Mouse (Mus musculus) gastrocnemius, postnatal 10 days (tissue): ENCODE measurements around the gene Bahcc1. TPM values are rescaled to one million over a fixed set of nuclear protein-coding genes. Genes with fewer than 3 reads are reported as not detected.
A peak's percentile ranks its signal among the peaks of the same experiment; 100 is the strongest.

Source experiments
- DNase-seq: peaks from one replicate; pipeline ENCODE4 v3.0.0; 2021; ENCODE audit warnings: mixed read lengths
- total RNA-seq, 2 experiments: library from RNA; stranded (reverse); gene quantifications; 2 replicates each; pipeline ENCODE4 v1.2.3; 2021

Bahcc1 gene
- total RNA-seq, 2 experiments from 2014 or later = 6.4 to 10.5 TPM

DNA sequence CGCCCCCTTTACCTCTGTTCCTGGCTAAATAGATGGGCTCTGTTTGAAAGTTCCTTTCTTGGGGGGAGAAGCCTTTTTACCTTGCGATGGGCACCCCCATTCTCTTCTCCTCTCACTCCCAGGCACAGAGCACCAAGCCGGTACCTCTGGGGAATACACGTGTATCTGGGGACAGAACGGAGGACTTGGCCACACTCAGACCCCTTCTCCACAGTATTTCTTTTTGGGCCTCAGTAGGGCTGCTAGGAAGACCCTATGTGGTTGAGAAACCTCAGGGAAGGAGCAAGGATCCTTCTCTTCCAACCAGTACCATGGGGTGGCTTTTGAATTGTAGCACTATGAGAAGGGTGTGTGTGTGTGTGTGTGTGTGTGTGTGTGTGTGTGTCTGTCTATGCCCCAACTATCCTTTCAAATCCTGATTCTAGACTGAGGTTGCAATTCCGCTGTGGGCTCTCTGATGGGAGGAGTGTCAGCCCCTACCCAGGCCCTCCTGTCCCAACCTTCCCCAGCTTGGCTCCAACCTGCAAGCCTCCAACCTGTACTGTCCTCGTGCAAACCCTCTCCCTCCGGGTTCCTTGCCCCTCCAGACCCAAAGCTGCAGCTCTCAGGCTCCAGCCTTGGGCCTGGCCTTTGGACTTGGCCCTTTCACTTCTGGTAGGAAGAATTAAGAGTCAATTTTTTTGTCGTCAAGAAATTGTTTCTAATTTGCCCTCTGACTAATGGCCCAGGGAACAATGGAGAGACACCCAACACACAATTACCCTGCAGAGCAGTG lies 4.4 kb upstream of the Bahcc1 start:
- no peak for DNase-seq

DNA sequence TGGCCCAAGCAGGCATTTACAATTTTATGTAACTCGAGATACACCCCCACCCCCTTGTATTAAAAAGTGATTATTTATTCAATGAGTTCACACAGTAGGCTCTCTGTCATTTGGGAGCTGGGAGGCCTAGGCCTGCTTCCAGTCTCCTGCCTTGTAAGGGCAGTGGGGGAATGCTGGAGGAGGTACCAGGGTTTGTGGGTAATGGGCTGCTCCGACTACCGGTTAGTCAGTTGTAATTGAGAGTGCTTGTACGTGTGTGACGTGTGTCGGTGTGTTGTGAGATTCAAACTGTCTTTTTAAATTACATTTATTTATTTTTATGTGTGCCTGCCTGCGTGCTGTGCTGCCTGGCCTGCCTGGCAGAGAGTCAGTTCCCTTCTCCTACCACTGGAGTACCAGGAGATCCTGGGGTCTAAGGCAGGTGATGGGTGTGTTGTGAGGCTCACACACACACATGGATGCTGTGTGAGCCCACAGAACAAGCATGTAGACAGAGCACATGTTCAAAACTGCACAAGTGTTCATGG lies 3.8 kb upstream of the Bahcc1 start:
- DNase-seq = no peak

- peak; percentile 73 for DNase-seq
Observed at GRCm38 (mm10) chr11:120229861-120230751, 2.6 kb upstream of the Bahcc1 start.

DNA sequence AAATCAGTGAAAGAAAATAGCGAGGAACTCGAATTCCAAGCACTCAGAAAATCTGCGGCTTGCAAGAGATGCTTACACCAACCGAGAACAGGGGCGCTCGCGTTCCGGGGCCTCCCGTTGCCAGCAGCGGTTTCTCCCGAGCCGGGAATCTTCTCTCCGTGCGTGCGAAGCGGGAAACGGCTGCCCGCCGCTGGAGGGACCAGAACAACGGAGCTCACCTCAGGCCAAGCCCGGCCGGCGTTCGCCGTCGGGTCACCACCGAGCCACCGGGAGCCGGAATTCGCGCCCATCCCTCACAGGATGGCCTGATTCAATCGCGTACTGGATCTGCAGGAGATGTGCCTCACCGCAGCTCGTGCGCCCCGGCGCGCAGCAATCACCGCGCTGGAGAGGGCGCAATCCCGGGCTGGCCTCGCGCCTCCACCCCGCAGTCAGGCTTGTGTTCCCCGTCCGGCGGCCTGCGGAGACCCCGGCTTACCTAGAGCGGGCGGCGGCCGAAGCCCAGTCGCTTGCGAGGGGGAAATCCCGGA lies 1.8 kb upstream of the Bahcc1 start:
- peak; percentile 77 for DNase-seq

- DNase-seq = peak; percentile 100
Observed at GRCm38 (mm10) chr11:120231379-120231778, 1.4 kb upstream of the Bahcc1 start.

GRCm38 (mm10) chr11:120233441-120234135 lies 841 bp downstream of the Bahcc1 start:
- DNase-seq = no peak

DNA sequence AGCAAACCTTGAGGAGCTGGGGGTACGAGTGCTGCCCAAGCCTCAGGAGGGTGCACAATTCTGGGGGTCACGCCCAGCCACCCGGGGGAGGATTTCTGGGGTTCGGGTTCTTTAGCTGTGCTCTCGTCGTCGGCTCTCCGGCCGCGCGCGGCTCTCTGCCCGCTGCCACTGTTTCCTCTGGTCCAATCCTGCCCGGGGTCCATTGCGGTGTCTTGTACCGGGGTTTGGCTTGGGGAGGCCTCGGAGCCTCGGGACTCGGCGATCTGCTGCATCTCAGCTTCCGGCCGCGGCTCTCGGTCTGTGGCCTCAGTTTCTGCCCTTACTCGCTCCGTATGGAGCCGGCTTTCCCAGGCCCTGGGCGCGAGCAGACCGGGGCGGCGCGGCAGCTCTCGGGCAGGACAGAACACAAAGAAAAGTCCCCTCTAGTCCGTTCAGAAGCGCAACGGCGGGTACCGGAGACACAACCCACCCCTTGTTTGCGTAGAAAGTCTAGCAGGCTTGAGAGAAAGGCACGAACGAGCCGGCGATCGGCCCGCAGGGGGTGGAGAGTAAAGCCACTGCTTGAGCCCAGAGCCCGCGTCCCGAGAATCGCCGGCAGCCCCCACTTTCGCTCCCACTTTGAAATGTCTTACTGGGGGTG lies 1.5 kb downstream of the Bahcc1 start:
- peak; percentile 65 for DNase-seq

GRCm38 (mm10) chr11:120234776-120235181 lies 2.0 kb downstream of the Bahcc1 start:
- DNase-seq = peak; percentile 60

DNA sequence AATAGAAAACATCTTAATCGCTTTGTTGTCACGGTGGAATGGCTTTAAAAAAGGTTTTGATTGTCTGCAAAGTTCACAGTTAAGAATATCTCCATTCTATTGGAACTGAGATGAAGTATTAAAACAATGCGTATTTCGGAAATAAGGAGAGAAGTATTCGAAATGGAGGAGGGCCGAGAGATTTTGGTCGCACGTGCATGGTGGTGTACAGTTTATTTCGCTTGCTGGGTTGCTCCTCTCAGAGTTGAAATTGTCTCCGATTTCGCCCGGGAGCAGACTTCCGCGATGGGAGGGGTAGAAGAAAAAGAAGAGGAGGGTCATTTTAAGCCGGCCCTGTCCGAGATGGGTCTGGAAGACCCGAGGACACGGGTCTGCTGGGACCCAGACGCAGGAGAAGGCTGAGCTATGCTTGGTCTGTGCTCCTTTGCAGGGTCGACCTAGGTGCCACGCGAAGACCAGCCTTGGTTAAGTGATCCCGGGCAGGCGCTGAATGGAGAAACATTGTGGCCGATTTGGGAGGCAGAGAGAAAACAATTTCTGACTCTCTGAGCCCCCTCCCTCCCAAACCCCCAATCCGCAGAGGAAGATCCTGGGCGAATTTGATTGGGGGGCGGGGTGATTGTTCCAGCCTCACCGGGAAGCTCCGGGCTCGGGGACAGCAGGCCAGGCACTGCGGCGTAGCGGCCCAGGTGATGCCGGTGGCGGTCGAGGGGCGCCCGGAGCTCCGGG lies 2.8 kb downstream of the Bahcc1 start:
- no peak for DNase-seq

GRCm38 (mm10) chr11:120236114-120236437 lies 3.3 kb downstream of the Bahcc1 start:
- no peak for DNase-seq

GRCm38 (mm10) chr11:120236438-120237165 lies 3.9 kb downstream of the Bahcc1 start:
- peak; percentile 67 for DNase-seq

DNA sequence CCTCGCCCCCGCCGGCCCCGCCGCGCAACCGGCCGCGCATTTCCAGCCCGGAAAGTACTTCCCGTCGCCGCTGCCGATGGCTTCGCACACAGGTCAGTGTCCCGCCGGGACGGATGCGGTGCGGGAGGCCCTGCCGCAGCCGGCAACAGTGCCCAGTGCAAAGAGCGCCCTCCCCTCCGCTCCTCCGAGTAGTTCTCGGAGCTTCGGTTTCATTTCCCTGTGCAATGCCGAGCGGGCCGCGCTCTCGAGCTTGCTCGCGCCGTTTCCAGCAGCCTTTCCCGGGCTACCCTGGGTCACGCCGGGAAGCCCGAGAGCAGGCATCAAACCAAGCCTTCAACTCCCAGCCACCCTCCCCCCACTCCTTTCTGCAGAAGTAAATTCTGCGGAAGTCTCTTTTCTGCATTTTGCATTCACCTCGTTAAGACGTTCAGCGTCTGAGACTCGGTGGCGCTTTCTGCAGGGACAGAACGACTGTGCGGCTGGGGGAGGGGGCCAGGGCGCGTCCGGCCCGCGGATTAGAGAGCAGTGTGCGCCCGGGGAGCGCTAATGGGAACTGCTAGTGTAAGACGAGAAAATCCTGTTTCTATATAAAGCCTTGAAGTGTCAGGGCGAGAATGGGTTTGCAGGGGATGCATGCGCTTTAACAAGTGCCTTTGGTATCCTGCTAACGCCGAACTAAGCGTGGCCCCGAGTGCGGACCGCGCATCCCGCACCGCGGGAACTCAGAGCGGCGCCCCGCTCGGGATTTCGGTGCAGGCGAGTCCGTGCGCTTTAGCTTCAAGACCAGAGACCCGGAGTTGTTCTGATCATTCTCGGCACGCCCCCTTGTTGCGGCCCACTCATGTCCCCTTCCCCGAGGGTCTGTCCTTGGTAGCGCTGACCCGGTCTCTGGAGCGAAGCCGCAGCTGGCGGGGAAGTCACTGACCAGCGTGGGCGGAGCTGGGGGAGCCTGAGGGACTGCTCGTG lies 4.7 kb downstream of the Bahcc1 start:
- peak; percentile 65 for DNase-seq

DNA sequence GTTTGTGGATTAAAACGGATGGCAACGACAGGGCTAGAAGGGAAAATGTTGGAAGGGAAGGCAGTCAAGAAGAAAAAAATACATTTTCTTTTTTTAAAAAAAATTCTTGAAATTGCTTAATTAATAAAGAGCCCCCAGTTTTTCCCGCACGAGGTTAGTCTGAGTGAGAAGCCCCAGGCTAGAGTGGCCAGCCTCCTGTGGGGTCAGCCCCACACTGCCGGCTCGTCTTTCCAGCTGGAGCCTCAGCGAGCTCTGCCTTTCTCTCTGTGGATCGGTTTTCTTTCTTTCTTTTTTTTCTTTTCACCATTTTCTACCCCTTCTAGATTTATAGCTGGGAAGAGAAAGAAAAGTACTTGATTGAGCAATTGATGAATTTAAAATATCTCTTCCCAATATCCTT lies 5.6 kb downstream of the Bahcc1 start:
- no peak for DNase-seq

GRCm38 (mm10) chr11:120238751-120239359 lies 6.1 kb downstream of the Bahcc1 start:
- no peak for DNase-seq

DNA sequence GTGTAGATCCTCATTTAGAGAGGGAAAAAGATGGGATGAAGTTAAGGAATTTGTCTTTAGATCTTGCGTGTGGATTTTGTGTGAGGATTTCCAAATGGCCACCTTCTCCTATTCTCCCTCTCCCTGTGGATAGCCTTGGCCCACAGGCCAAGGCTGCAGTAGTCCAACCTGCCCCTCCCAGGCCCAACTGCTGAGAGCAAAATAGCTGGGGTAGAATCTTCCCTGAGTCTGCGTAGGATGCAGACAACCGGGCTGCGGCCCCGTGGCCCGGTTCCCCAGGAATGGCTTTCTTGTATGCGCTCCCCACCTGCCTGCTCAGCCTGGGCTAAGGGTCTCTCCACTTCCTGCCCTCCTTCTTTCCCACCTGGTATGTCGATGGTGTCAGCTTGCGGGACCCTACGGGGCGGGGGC lies 6.8 kb downstream of the Bahcc1 start:
- no peak for DNase-seq

DNA sequence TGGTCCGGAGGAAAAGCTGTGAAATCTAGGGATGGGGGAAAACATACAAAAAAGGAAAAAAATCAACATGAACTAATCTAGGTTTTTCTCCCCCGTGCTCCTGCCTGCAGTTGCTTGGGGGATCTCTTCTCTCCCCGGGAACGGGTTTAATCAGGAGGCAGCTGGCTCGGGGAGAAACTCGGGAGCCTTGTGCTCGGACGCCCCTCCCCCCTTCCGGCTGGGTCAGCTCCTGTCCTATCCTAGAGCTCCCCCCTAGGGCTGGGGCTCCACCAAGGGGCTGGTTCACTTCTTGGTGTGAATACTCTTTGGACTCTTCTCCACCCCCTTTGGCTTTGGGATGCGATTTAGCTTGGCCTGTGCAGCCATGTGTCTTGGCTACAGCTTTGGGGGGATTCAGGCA lies 7.5 kb downstream of the Bahcc1 start:
- DNase-seq = peak; percentile 84

DNA sequence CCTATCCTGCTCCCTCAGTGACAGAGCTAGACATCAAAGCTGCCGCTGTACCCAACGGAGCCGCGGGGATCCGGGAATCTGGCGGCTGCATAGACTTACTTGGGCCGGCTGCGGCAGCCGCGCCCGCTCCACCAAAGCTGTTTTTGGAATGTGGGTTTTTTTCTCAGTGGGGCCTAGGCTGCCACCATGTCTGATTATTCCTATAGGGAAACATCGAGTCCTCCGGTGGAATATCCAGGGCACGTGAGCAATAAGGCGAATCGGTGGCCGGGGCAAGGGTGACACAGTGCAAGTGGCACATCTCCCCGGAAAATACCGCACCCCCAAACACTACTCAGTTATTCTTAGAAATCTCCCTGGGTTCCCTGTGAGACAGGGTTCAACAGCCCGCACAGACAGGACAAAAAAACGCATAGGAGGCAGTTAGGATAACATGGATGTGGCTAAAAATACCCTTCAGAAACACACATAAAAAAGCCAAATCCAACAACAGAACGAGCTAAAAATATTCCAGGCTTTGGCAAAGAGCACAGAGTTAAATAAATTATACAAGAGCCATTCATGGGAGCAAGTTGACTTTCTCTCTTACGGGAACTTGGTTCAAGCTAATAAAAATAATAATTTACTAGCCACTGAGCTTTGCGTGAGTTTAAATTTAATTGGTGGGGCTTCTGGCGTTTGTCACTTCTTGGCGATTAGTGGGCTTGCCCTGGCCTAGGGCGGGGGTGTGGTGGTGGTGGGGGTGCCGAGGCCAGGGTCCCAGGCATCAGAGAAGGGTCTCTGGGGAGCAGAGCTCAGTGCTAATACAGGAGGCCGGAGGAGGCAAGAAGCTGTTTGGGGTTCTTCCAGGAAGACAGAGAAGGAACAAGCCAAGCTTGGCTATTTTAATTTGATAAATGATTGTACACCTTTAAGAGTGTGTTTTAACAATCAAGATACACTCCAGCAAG lies 8.5 kb downstream of the Bahcc1 start:
- DNase-seq = no peak
